Mouse (Mus musculus) gonadal fat pad, adult 2 months (tissue): ENCODE measurements around the gene Myl12a. TPM values are rescaled to one million over a fixed set of nuclear protein-coding genes. Genes with fewer than 3 reads are reported as not detected.
"Not testable (repeated sequence)": the region's sequence is repeated elsewhere in the genome, so short reads cannot be mapped to it uniquely, and the experiment has no call there.

Source experiments
- DNase-seq: peaks from one replicate; pipeline ENCODE4 v3.0.0-alpha.2; 2012; ENCODE audit warnings: low read depth
- polyA plus RNA-seq: library from polyadenylated mRNA; depleted of rRNA; stranded (reverse); fragments of >200 nt; gene quantifications from 2 replicates; pipeline ENCODE4 v1.2.3, GENCODE M21; 2012

Myl12a gene
- polyA plus RNA-seq, 1 experiment: 237 TPM

GRCm38 (mm10) chr17:70989430-70989829 is 13.2 kb downstream of the Myl12a start:
- DNase-seq: no peak

GRCm38 (mm10) chr17:70988337-70988767 is 14.3 kb downstream of the Myl12a start:
- DNase-seq: no peak

- no peak for DNase-seq
Observed at GRCm38 (mm10) chr17:70986831-70987660, 15.6 kb downstream of the Myl12a start.

- no peak for DNase-seq
Observed at GRCm38 (mm10) chr17:70986355-70986740, 16.3 kb downstream of the Myl12a start.

- DNase-seq: no peak
Observed at GRCm38 (mm10) chr17:70985501-70986354, 16.9 kb downstream of the Myl12a start.

GRCm38 (mm10) chr17:70979345-70980223 is 23.1 kb downstream of the Myl12a start:
- DNase-seq: no peak

GRCm38 (mm10) chr17:70977799-70978198 is 24.9 kb downstream of the Myl12a start:
- no peak for DNase-seq

GRCm38 (mm10) chr17:70974065-70974464 is 28.6 kb downstream of the Myl12a start:
- DNase-seq: not testable (repeated sequence)

- DNase-seq: no peak
Observed at GRCm38 (mm10) chr17:70973398-70973797, 29.3 kb downstream of the Myl12a start.

- no peak for DNase-seq
Observed at GRCm38 (mm10) chr17:70971206-70971605, 31.5 kb downstream of the Myl12a start.

- DNase-seq: no peak
Observed at GRCm38 (mm10) chr17:70968606-70969191, 34.0 kb downstream of the Myl12a start.

GRCm38 (mm10) chr17:70967646-70968045 is 35.0 kb downstream of the Myl12a start:
- no peak for DNase-seq

GRCm38 (mm10) chr17:70967191-70967590 is 35.5 kb downstream of the Myl12a start:
- DNase-seq: no peak

GRCm38 (mm10) chr17:70966126-70966525 is 36.6 kb downstream of the Myl12a start:
- DNase-seq: no peak

- no peak for DNase-seq
Observed at GRCm38 (mm10) chr17:70965281-70965680, 37.4 kb downstream of the Myl12a start.

GRCm38 (mm10) chr17:70963546-70963945 is 39.1 kb downstream of the Myl12a start:
- DNase-seq: not testable (repeated sequence)

- peak; percentile 83 for DNase-seq
Observed at GRCm38 (mm10) chr17:70951266-70951665, 51.4 kb downstream of the Myl12a start.

- DNase-seq: no peak
Observed at GRCm38 (mm10) chr17:70949171-70949570, 53.5 kb downstream of the Myl12a start.

GRCm38 (mm10) chr17:70948721-70949120 is 54.0 kb downstream of the Myl12a start:
- DNase-seq: peak; percentile 61

GRCm38 (mm10) chr17:70943779-70944178 is 58.9 kb downstream of the Myl12a start:
- DNase-seq: no peak
